Mouse (Mus musculus): Measurements from ENCODE around the gene Gm11492. TPM values are rescaled to one million over a fixed set of nuclear protein-coding genes. Genes with fewer than 3 reads are reported as not detected.
A peak's percentile ranks its signal among the peaks of the same experiment; 100 is the strongest.

The Gm11492 gene
- polyA plus RNA-seq (2016; fragmentation: Nextera tagmentation; extraction: Ambion mirVana): not detected in 2 replicates

GRCm38 (mm10) chr11:87566501-87566900, at the start of gene Gm11492:
Gm11492 (plus strand) TSS chr11:87566653.
- no peak within 1 kb of the TSS for H3K27ac ChIP-seq (replicated peaks)
- WGBS: 85% methylated on average over 3 of the region's 3 CpGs
- no peaks in the 10 kb centered on the region for H3K36me3 ChIP-seq (replicated peaks)
- H3K27me3 ChIP-seq (replicated peaks; ENCODE audit: low read depth, poor library complexity, severe bottlenecking): no peaks in the 10 kb centered on the region
- no peak for DNase-seq (ENCODE audit: low spot score)
- H3K4me1 ChIP-seq: peaks cover 12% of the 10 kb centered on the region
- H3K4me3 ChIP-seq: no peak within 1 kb of the TSS
- no peaks in the 10 kb centered on the region for H3K9me3 ChIP-seq

- peaks cover 15% of the 10 kb centered on the region for H3K4me1 ChIP-seq
- no peaks in the 10 kb centered on the region for H3K27me3 ChIP-seq (replicated peaks; ENCODE audit: low read depth, poor library complexity, severe bottlenecking)
- no peak overlapping the region for H3K27ac ChIP-seq (replicated peaks)
- no peak overlapping the region for H3K4me3 ChIP-seq
- no peaks in the 10 kb centered on the region for H3K36me3 ChIP-seq (replicated peaks)
- no peaks in the 10 kb centered on the region for H3K9me3 ChIP-seq
- DNase-seq (ENCODE audit: low spot score): peak; percentile 43
- 8% methylated on average over 2 of the region's 2 CpGs for WGBS
Measured at GRCm38 (mm10) chr11:87519260-87519659, 47.2 kb upstream of the Gm11492 start.

- 72% methylated on average over 5 of the region's 5 CpGs for WGBS
- no peak for DNase-seq (ENCODE audit: low spot score)
- no peaks in the 10 kb centered on the region for H3K27me3 ChIP-seq (replicated peaks; ENCODE audit: low read depth, poor library complexity, severe bottlenecking)
- no peak overlapping the region for H3K27ac ChIP-seq (replicated peaks)
- no peaks in the 10 kb centered on the region for H3K36me3 ChIP-seq (replicated peaks)
- no peaks in the 10 kb centered on the region for H3K9me3 ChIP-seq
- peaks cover 20% of the 10 kb centered on the region for H3K4me1 ChIP-seq
- no peak overlapping the region for H3K4me3 ChIP-seq
Measured at GRCm38 (mm10) chr11:87523466-87523865, 43.0 kb upstream of the Gm11492 start.

- no peak for DNase-seq (ENCODE audit: low spot score)
- H3K27ac ChIP-seq (replicated peaks): no peak overlapping the region
- no peaks in the 10 kb centered on the region for H3K9me3 ChIP-seq
- peaks cover 20% of the 10 kb centered on the region for H3K4me1 ChIP-seq
- H3K4me3 ChIP-seq: no peak overlapping the region
- H3K27me3 ChIP-seq (replicated peaks; ENCODE audit: low read depth, poor library complexity, severe bottlenecking): no peaks in the 10 kb centered on the region
- H3K36me3 ChIP-seq (replicated peaks): no peaks in the 10 kb centered on the region
Measured at GRCm38 (mm10) chr11:87523967-87524366, 42.5 kb upstream of the Gm11492 start.

GRCm38 (mm10) chr11:87524780-87525179, 41.7 kb upstream of the Gm11492 start:
- Histone ChIP-seq H3K27ac (replicated peaks) (no peak overlapping the region), H3K27me3 (replicated peaks; ENCODE audit: low read depth, poor library complexity, severe bottlenecking) (no peaks in the 10 kb centered on the region)
- no peak for DNase-seq (ENCODE audit: low spot score)

GRCm38 (mm10) chr11:87527364-87527763, 39.1 kb upstream of the Gm11492 start:
- peaks cover 9% of the 10 kb centered on the region for H3K4me1 ChIP-seq
- no peak for DNase-seq (ENCODE audit: low spot score)
- 60% methylated on average over 3 of the region's 3 CpGs for WGBS
- H3K27ac ChIP-seq (replicated peaks): no peak overlapping the region
- H3K4me3 ChIP-seq: no peak overlapping the region
- H3K36me3 ChIP-seq (replicated peaks): no peaks in the 10 kb centered on the region
- no peaks in the 10 kb centered on the region for H3K27me3 ChIP-seq (replicated peaks; ENCODE audit: low read depth, poor library complexity, severe bottlenecking)
- no peaks in the 10 kb centered on the region for H3K9me3 ChIP-seq

More at GRCm38 (mm10) chr11:87524780-87525179, 41.7 kb upstream of the Gm11492 start:
- no peak overlapping the region for H3K4me3 ChIP-seq
- H3K4me1 ChIP-seq: peaks cover 20% of the 10 kb centered on the region
- no peaks in the 10 kb centered on the region for H3K9me3 ChIP-seq
- H3K36me3 ChIP-seq (replicated peaks): no peaks in the 10 kb centered on the region

GRCm38 (mm10) chr11:87527990-87528389, 38.5 kb upstream of the Gm11492 start:
- 58% methylated on average over 4 of the region's 4 CpGs for WGBS
- DNase-seq (ENCODE audit: low spot score): no peak

GRCm38 (mm10) chr11:87531695-87532094, 34.8 kb upstream of the Gm11492 start:
- no peak overlapping the region for H3K27ac ChIP-seq (replicated peaks)
- WGBS: 54% methylated on average over 6 of the region's 6 CpGs
- H3K36me3 ChIP-seq (replicated peaks): no peaks in the 10 kb centered on the region
- no peaks in the 10 kb centered on the region for H3K27me3 ChIP-seq (replicated peaks; ENCODE audit: low read depth, poor library complexity, severe bottlenecking)
- no peak overlapping the region for H3K4me3 ChIP-seq
- no peaks in the 10 kb centered on the region for H3K4me1 ChIP-seq
- DNase-seq (ENCODE audit: low spot score): no peak
- no peaks in the 10 kb centered on the region for H3K9me3 ChIP-seq

More at GRCm38 (mm10) chr11:87527990-87528389, 38.5 kb upstream of the Gm11492 start:
- H3K27ac ChIP-seq (replicated peaks): no peak overlapping the region
- H3K27me3 ChIP-seq (replicated peaks; ENCODE audit: low read depth, poor library complexity, severe bottlenecking): no peaks in the 10 kb centered on the region
- peaks cover 9% of the 10 kb centered on the region for H3K4me1 ChIP-seq
- H3K9me3 ChIP-seq: no peaks in the 10 kb centered on the region
- no peaks in the 10 kb centered on the region for H3K36me3 ChIP-seq (replicated peaks)
- H3K4me3 ChIP-seq: no peak overlapping the region

GRCm38 (mm10) chr11:87542285-87542684, 24.2 kb upstream of the Gm11492 start:
- Histone ChIP-seq H3K36me3 (replicated peaks) (no peaks in the 10 kb centered on the region), H3K27me3 (replicated peaks; ENCODE audit: low read depth, poor library complexity, severe bottlenecking) (no peaks in the 10 kb centered on the region), H3K9me3 (no peaks in the 10 kb centered on the region), H3K27ac (replicated peaks) (no peak overlapping the region), H3K4me3 (no peak overlapping the region), H3K4me1 (no peaks in the 10 kb centered on the region; the same call in 1 of the 2 replicates)
- 41% methylated on average over 8 of the region's 8 CpGs for WGBS
- peak; percentile 11 for DNase-seq (ENCODE audit: low spot score)

GRCm38 (mm10) chr11:87542906-87543305, 23.5 kb upstream of the Gm11492 start:
- WGBS: 69% methylated on average over 3 of the region's 3 CpGs
- H3K4me1 ChIP-seq: no peaks in the 10 kb centered on the region; the same call in 1 of the 2 replicates
- H3K27ac ChIP-seq (replicated peaks): no peak overlapping the region
- H3K9me3 ChIP-seq: no peaks in the 10 kb centered on the region
- H3K36me3 ChIP-seq (replicated peaks): no peaks in the 10 kb centered on the region
- H3K27me3 ChIP-seq (replicated peaks; ENCODE audit: low read depth, poor library complexity, severe bottlenecking): no peaks in the 10 kb centered on the region
- no peak overlapping the region for H3K4me3 ChIP-seq
- no peak for DNase-seq (ENCODE audit: low spot score)

GRCm38 (mm10) chr11:87553342-87553741, 13.1 kb upstream of the Gm11492 start:
- WGBS: 80% methylated on average over 4 of the region's 4 CpGs
- Histone ChIP-seq H3K9me3 (no peaks in the 10 kb centered on the region), H3K27ac (replicated peaks) (no peak overlapping the region), H3K36me3 (replicated peaks) (no peaks in the 10 kb centered on the region), H3K4me3 (no peak overlapping the region), H3K4me1 (peaks cover 13% of the 10 kb centered on the region), H3K27me3 (replicated peaks; ENCODE audit: low read depth, poor library complexity, severe bottlenecking) (no peaks in the 10 kb centered on the region)
- DNase-seq (ENCODE audit: low spot score): no peak

- WGBS: 69% methylated on average over 5 of the region's 5 CpGs
- no peaks in the 10 kb centered on the region for H3K9me3 ChIP-seq
- H3K27me3 ChIP-seq (replicated peaks; ENCODE audit: low read depth, poor library complexity, severe bottlenecking): no peaks in the 10 kb centered on the region
- H3K27ac ChIP-seq (replicated peaks): no peak overlapping the region
- no peak for DNase-seq (ENCODE audit: low spot score)
- H3K4me3 ChIP-seq: no peak overlapping the region
- peaks cover 13% of the 10 kb centered on the region for H3K4me1 ChIP-seq
- no peaks in the 10 kb centered on the region for H3K36me3 ChIP-seq (replicated peaks)
Measured at GRCm38 (mm10) chr11:87554386-87554785, 12.1 kb upstream of the Gm11492 start.

GRCm38 (mm10) chr11:87555106-87555703, 11.2 kb upstream of the Gm11492 start:
- Histone ChIP-seq H3K36me3 (replicated peaks) (no peaks in the 10 kb centered on the region), H3K27me3 (replicated peaks; ENCODE audit: low read depth, poor library complexity, severe bottlenecking) (no peaks in the 10 kb centered on the region), H3K4me3 (no peak overlapping the region), H3K27ac (replicated peaks) (no peak overlapping the region), H3K4me1 (peaks cover 13% of the 10 kb centered on the region), H3K9me3 (no peaks in the 10 kb centered on the region)
- 70% methylated on average over 2 of the region's 2 CpGs for WGBS
- no peak for DNase-seq (ENCODE audit: low spot score)
